Mouse (Mus musculus) adrenal gland, adult 2 months (tissue): ENCODE measurements around the gene Adamts3. TPM values are rescaled to one million over a fixed set of nuclear protein-coding genes. Genes with fewer than 3 reads are reported as not detected.

ENCODE experiments used
- DNase-seq: peaks from one replicate; pipeline ENCODE4 v3.0.0; 2021
- polyA plus RNA-seq: library from polyadenylated mRNA; depleted of rRNA; stranded (reverse); fragments of >200 nt; gene quantifications from 2 replicates; pipeline ENCODE4 v1.2.3, GENCODE M21; 2012
- total RNA-seq, 2 experiments: library from RNA; stranded (reverse); gene quantifications; 2 replicates each; pipeline ENCODE4 v1.2.3; 2021

Adamts3 gene
- total and polyA plus RNA-seq, 3 experiments, result 2.3 to 4.5 (median 4.3) TPM

DNA sequence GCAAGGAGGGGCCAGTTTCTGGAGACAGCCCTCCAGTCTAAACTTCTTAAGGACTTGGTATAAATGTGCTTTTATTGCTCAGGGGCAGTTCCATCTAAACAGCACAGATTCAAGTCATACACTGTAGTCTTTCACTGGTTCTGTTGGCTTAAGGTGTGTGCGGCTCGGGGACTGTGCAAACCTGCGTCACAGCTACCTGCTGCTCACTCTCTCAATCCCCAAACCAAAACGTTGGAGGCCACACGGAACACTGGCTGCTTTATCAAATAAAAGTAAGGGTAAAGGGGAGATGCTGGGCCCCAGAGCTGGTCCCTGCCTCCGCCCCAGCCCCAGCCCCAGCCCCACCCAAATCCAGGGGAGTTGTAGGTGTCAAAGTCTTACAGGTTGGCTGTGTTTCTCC lies 66.5 kb downstream of the Adamts3 start:
- DNase-seq, result no peak

DNA sequence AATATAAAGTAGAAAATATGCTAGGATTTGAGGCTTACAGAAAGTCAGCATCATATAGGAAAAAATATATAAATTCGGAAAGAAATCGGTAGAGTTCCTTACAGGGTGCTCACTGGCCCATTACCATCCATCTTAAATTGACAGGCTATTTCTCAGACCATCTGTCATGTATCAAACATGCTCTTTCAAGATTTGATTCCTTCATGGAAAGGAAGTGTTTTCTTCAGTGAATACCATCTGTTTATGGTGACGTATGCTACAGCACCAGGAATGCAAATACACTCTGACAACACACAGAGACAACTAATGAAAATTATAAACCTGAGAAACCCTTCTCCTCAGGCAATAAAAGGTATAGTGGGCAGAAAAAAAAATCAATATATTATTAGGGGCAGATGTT lies 68.6 kb downstream of the Adamts3 start:
- no peak for DNase-seq

GRCm38 (mm10) chr5:89800181-89800816 lies 82.8 kb downstream of the Adamts3 start:
- no peak for DNase-seq

GRCm38 (mm10) chr5:89793706-89794105 lies 89.4 kb downstream of the Adamts3 start:
- DNase-seq, result no peak

DNA sequence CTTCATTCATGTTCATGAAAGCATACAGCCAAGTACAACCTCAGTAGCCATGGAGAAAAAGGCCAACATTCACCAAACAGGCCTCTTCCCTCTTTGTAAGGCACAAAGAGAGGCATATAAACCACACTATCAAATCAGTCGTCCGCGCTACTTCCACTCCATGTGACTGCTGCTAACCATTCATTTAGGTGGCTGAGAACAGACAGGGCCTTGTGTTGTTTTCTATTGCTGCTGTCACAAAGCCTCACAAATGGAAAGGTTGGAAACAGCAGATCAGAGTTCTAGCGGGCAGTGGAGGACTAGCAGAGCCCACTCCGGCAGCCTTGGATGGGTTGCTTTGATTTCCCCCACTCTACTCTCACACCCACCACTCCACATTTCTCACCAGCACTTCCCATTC lies 98.5 kb downstream of the Adamts3 start:
- no peak for DNase-seq

DNA sequence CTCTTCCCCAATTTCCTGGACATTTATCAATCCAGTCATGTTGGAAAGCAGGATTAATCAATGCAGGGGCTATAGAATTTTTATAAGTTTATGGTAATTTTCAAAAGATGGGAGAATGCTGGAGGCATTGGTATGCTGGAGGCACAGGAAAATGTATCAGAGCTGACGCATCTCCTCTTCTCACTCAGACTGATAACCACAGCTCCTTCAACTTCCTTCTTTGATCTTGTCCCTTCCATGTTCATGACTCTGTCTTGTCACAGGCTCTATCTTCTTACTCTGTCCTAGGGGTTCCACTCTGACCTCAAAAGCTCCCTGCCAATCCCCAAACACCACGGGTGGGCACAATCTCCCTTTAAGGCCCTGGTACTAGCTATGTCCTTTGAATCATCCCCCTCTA lies 103.3 kb downstream of the Adamts3 start:
- DNase-seq, result no peak

GRCm38 (mm10) chr5:89778610-89779009 lies 104.5 kb downstream of the Adamts3 start:
- no peak for DNase-seq

GRCm38 (mm10) chr5:89777411-89777810 lies 105.7 kb downstream of the Adamts3 start:
- no peak for DNase-seq

DNA sequence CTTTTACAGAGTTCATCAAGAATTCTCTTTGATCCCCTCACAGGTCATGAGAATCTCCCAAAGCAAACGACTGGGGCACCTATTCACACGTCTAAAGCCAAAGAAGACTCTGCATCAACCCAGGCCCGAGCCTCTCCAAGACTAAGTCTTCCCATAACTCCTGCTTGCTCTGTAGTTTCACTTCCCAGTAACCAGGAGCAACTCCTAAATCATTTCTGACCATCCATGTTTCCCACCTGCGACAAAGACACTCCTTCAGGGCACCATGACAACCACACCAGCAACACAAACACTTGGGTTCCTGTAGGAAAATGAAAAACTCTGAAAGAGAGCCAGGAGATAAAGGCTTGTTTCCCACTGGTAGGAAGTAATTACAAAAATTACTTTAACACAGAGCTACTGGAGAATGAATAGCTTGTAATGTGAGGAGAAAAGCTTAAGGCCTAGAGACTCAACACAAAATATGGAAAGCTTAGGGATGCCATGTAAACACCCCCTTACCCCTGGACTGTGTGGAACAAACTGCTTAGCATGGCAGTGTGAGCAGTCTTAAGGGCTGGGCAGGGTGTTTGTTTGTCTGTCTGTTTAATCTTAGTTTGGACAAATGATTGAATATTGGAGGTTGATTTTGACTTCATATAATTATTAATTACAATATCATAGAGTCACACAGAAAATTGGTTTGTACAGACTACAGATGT lies 112.3 kb downstream of the Adamts3 start:
- no peak for DNase-seq

- DNase-seq, result no peak
These were observed 119.6 kb downstream of the Adamts3 start for GRCm38 (mm10) chr5:89763189-89764187.

DNA sequence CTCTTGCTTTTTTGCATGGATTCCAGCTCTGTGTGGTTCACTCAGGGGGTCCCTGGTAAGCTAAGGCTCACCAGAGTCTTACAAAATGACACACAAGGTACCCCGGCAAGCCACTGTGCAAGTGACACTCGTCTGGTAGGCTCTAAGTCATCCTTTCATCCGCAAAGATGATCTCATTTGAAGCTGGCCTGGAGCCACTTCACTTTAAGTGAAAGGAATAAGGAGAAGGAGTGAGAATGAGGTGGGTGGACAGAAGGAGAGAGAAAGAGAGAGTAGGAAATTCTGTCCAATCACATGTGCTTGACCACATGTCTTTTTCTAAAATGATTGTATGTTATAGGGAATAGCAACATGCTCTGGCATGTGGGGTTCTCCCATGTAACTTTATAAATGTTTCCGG lies 122.8 kb downstream of the Adamts3 start:
- DNase-seq, result no peak

DNA sequence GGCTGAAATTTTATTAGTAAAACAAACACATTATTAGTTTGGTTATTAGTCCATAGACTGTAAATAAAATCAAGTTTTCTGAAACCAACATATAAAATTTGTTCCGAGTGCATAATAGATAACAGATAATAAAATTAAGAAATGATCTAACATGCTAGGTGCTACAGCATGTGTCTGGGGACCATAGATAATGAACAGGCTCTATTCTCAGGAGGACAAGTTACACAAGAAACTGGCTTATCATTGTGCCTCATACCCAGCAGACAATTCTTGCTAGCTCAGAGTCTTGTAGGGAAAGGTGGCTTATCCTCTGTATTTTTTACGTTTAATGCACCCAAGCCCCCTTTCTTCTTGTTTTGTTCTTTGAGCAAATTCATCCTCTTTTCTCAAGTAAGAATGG lies 131.3 kb downstream of the Adamts3 start:
- no peak for DNase-seq

GRCm38 (mm10) chr5:89748185-89748884 lies 134.8 kb downstream of the Adamts3 start:
- no peak for DNase-seq

DNA sequence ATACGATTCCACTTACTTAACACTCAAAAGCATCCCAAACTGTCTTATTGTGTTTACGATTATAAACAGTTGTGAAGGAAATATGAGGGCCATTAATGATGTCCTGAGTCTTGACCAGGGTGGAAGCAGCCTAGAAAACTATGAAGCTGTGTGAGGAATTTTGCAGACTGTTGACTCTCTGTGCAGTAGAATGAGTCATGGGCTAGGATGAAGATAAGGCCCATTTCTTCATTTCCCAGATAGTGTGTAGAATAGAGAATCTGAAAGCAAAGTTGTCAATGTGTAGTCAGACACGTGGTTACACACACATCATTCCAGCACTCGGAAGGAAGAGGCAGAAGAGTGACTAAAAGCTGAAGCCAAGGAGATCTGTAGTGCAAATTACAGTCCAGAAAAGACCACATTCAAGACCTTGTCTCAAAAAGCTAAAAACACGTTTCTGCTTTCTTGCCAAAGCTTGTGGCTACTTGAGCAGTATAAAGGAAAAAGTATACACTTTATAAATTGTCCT lies 135.9 kb downstream of the Adamts3 start:
- DNase-seq, result no peak

DNA sequence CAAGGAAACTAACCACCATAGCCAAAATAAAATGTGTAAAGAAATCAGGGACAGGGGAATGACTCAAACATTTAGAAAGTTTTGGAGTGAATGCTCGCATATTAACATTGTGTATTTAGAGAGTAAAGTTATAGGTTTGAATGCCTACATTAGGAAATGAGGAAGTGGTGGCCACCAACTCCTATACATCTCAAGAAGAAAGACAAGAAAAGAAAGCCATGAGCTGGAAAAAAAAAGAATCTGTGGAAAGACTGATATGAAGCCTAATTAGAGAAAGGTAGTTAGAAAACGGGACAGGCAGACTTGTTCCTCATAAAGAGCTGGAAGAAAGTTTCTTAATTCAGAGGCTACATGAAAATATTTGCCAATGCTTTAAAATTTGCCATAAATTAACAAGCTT lies 138.0 kb downstream of the Adamts3 start:
- no peak for DNase-seq

- DNase-seq, result no peak
These were observed 148.4 kb downstream of the Adamts3 start for GRCm38 (mm10) chr5:89734759-89735158.

DNA sequence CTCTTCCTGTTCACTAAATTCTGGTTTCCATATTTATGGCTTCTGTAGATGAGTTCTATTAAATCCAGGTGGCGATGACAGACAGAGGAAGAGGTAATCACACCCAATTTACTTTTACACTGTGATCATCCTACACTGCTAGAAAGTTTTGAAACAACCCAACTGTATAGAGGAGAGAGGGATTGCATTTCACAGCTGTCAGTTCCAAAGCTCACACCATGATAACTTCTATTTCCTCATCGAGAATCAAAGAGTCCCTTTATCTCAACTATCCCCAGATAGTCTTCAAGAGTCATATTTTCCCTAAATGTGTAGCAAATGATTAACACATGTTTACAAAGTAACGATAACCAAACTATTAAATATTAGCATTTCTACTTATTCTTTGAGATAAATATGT lies 152.7 kb downstream of the Adamts3 start:
- DNase-seq, result no peak

- DNase-seq, result no peak
These were observed 155.0 kb downstream of the Adamts3 start for GRCm38 (mm10) chr5:89728117-89728516.

DNA sequence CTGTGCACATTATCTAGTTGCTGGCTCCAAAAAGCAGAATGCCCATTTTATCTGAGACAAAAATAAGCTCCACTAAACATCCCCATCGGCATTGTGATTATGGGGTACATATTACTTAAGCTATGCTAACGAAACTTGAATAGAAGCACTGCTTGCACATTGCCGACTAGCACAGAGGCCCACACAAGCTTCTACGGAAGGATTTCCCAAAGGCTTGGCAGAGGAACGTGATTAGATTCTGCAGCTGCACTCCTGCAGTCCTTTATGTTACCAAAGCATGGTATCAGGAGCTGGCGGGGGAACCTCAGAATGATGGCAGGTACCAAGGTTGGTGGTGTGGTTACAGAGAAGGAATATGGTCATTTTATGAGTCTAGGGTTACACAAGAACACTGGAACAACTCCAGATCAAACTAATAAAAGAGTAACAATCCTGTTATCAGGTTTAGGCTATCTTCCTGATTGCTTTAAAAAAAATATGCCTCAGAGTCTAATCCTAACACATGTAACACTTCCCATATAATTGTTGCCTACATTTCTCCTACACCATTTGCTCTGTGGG lies 155.6 kb downstream of the Adamts3 start:
- DNase-seq, result no peak

DNA sequence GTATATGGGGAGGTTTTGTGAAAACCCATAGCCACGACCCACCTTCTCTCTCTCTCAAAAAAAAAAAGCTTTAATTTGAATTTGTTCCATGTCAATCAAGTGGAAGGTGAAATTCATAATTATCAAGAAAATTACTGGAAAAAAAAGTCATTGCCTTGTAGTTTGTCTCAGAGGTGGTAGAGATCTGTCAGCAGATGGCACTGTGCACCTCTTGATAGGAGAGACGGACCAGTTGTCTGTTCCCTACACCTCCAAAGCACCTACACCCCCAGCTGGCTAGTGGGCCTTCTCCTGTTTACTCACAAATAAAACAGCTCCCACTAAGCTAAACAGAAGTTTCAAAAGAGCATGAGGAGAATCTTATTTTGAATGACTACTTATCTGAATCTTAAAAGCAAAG lies 168.6 kb downstream of the Adamts3 start:
- no peak for DNase-seq

GRCm38 (mm10) chr5:89711116-89711859 lies 171.8 kb downstream of the Adamts3 start:
- no peak for DNase-seq
